Mouse (Mus musculus) liver, embryonic 14.5 days (tissue): ENCODE data around the gene Mgat4b.

Experiments
- CTCF ChIP-seq: IDR thresholded peaks from 2 replicates; pipeline ENCODE4 v1.5.1; 2016; ENCODE audit warnings: antibody characterized with exemption, low read depth, control low read depth
- EP300 ChIP-seq: IDR thresholded peaks from 2 replicates; pipeline ENCODE4 v1.6.1; 2016; ENCODE audit warnings: antibody characterized with exemption, low read depth

GRCm38 (mm10) chr11:50233022-50233421, 22.3 kb downstream of the Mgat4b start:
- TF ChIP-seq CTCF (no peak), EP300 (no peak)
